Mouse (Mus musculus) gastrocnemius, adult 8-10 months (tissue): ENCODE data around the gene Rab30. TPM values are rescaled to one million over a fixed set of nuclear protein-coding genes. Genes with fewer than 3 reads are reported as not detected.
"Not testable (repeated sequence)": the region's sequence is repeated elsewhere in the genome, so short reads cannot be mapped to it uniquely, and the experiment has no call there.

ENCODE experiments used
- DNase-seq, 2 experiments: peaks; one replicate each; pipeline ENCODE4 v3.0.0; 2022; ENCODE audit warnings: low spot score in 2 of 2
- total RNA-seq, 4 experiments: library from RNA; stranded (reverse); gene quantifications; 2 replicates each; pipeline ENCODE4 v1.2.4; 2022

The Rab30 gene
- total RNA-seq, 4 experiments from 2014 or later, result 2.9 to 12.1 (median 5.6) TPM

DNA sequence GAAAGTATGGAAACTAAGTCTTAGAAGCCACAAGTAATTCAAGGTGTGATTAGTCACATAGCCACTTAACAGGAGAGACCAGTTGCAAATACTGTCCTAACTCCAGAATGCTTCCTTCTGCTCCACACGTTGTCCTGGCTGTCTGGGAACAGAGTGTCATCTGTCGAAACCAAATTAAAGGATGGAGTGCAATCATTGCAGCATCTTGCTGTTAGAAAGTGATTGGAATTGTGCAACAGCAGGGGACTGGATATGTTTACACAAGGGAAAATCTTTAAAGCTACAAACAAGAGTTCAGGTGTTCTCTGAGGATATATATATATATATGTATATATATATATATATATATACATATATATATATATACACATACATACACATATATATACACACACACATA, 9.0 kb downstream of the Rab30 start:
- DNase-seq, result no peak

DNA sequence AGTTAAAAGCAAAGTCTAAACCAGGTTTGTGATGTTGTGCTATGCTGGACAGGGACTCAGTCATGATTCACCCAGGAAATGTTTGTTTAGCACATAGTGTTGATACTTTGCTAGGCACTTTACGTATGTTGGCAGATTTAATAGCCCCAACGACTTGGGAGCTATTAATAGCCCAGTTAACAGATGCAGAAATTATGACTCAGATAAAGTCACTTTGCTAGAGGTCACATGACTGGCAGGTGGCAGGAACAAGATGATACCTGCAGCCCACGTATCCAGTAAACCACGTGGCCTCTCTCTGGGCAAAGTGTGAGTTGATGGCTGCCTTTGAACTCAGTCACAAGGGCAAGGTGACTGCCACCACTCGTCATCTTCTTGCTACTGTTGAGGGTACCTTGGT, 16.7 kb downstream of the Rab30 start:
- no peak for DNase-seq

- no peak for DNase-seq
Measured at GRCm38 (mm10) chr7:92760651-92761050, 19.2 kb downstream of the Rab30 start.

DNA sequence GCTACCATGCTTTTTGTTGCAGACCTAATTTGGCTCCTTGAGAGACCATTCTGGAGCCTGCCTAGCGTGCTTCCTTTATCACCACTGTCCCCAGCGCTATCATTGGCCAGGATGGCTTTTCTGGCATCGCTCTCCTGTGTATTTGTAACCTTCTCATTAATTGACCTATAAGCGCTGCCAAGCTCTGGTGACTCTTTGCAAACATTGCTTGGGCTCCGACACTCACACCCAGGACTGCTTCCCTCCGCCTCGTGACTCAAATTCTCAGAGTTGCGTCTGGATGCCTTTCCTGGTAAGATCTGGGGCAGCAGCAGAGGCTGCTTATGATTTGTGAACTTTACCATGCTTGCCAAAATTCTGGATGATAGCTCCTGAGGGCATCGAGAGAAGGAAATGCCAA, 19.8 kb downstream of the Rab30 start:
- peak in 1 of 2 experiments; percentile 31 for DNase-seq

GRCm38 (mm10) chr7:92765426-92765825, 24.0 kb downstream of the Rab30 start:
- peak in 1 of 2 experiments; percentile 34 for DNase-seq

- DNase-seq, result no peak
Measured at GRCm38 (mm10) chr7:92766096-92767090, 25.0 kb downstream of the Rab30 start.

- not testable (repeated sequence) for DNase-seq
Measured at GRCm38 (mm10) chr7:92768116-92768515, 26.7 kb downstream of the Rab30 start.

- DNase-seq, result no peak
Measured at GRCm38 (mm10) chr7:92768859-92769258, 27.5 kb downstream of the Rab30 start.

DNA sequence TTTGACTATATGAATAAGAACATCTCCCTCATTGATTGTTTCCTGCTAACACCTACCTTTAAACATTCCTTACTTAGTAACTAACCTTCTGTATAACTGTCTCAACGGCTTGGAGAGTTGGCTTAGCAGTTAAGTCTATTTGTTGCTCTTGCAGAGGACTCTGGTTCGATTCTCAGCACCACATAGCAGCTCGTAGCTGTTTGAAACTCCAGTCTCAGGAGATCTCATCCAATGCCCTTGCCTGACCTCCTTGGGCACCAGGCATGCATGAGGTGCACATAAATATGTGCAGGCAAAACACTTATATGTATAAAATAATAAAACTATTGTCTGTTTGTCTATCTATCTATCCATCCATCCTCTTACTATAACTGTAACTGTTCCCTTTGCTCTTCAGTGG, 31.6 kb downstream of the Rab30 start:
- DNase-seq, result no peak

GRCm38 (mm10) chr7:92773596-92773995, 32.2 kb downstream of the Rab30 start:
- DNase-seq, result no peak

DNA sequence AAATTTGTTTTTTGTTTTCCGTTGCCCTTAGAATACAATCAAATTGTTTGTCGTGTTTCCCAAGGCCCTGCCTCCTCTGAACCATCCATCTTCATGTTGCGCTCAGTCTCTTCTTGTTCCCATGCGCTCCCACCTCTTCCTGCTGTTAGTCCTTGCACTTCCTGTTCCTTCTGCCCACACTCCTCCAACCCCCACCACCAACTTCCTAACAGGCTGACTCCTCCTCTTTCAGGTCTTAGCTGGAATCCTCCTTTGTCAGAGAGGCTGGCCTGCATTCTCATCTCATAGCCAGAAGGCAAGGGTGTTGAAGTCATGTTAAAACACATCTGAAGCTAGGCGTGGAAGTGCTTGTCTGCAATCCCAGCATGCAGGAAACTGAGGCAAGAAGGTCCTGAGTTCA, 33.3 kb downstream of the Rab30 start:
- DNase-seq, result no peak

DNA sequence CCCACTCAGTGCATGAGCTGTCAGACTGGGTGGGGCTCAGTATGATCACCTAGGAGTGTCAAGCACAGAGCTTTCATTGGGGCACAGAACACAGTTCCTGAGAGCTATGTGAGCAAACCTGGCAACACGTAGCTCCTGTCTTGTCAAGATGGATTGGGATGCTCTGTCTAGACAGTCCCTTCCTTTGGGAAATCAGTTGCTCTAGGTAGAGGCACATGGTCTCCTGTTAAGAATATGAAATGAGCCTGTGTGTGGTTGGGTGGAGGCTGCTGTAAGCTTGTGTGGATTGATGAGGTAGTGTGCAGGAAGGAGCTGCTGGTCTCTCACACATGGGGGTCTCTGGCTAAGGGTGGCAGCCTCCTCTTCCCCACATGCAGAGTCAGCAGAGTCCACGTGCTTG, 34.3 kb downstream of the Rab30 start:
- no peak for DNase-seq

GRCm38 (mm10) chr7:92776647-92777046, 35.2 kb downstream of the Rab30 start:
- no peak for DNase-seq

- peak; percentile 40 to 41 for DNase-seq
Measured at GRCm38 (mm10) chr7:92777108-92777973, 35.9 kb downstream of the Rab30 start.

DNA sequence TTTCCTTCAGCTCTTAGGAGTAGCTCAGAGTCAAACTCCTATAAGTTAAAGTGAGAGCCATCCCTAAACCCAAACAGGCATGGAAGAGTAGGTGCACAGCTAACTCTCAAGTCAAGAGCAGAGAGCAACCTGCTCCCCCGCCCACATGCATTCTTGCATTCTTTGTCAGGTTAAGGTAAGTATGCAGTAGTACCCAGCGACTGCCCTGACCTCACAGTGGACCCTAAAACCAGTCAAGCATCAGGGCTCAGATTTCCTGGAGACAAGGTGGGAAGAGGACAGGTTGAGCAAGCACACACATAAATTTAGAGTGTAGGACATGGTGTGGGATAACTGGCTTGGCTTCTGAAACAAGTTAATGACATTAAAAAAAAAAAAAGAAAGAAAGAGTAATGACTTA, 37.7 kb downstream of the Rab30 start:
- DNase-seq, result no peak

GRCm38 (mm10) chr7:92781361-92781760, 40.0 kb downstream of the Rab30 start:
- DNase-seq, result no peak

- DNase-seq, result no peak
Measured at GRCm38 (mm10) chr7:92781948-92782347, 40.5 kb downstream of the Rab30 start.

DNA sequence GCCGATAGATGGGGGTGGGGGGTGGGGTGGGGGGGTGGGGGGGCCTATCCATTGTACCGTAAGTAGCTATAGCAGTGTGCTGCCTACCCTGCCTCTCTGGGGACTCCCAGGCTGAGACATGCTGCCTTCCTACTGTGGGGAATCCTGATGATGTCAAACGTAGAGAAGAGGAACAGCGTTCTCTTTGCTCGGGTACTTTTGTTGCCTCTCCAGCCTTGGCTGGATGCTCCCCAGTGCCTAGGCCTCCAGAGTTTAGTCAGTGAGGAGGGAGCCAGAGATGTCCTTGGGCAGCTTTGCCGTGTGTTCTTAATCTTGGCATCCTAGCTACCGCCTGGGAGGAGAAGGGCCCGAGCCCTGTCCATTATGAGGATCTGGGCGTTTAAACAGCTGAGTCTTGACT, 41.1 kb downstream of the Rab30 start:
- no peak for DNase-seq

DNA sequence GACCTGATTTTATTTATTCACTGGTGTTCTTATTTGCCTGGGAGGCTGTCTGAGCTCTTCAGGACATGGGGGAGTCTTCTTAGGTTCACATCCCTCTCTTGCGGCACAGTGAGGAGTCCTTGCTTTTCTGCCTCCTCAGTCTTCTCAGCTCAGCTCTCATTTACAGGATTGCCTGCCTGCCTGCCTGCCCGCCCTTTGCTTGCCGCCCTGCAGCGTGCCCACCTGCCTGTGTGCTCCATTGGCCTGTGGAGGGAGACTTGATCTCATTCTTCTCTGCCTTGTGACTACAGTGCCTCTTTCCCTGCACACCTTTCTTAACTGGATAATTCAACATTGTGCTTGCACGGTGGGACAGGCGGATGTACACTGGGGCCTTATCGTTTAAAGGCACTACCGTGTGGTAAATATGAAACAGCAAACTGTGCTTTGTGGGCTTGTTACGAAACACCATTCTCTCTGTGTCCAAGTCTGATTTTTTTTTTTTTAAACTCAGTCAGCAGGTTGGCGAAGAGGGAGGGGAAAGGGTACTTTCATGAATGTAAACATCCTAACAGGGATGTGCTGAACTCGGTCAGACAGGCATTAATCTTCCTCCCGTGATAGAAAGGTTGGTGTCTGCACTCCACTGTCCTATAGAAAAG, 41.9 kb downstream of the Rab30 start:
- DNase-seq, result no peak

DNA sequence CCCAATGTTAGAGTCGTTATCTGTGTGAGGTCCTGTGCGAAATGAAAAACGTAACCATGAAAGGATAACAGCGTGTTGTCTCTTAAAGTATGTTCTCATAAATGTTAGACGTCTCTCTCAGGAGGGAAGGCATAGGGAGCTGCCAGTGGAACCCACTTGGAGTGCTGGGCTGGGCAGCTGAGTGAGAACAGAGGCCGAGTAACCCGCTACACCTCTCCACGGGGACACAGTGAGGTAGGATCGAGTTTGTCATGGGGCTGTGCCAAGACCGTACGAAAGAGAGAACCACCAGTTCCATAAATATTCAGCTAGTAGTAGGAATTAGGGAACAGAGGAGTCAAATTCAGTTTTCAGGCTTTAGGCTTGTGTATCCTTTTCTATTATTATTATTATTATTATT, 42.5 kb downstream of the Rab30 start:
- DNase-seq, result no peak

DNA sequence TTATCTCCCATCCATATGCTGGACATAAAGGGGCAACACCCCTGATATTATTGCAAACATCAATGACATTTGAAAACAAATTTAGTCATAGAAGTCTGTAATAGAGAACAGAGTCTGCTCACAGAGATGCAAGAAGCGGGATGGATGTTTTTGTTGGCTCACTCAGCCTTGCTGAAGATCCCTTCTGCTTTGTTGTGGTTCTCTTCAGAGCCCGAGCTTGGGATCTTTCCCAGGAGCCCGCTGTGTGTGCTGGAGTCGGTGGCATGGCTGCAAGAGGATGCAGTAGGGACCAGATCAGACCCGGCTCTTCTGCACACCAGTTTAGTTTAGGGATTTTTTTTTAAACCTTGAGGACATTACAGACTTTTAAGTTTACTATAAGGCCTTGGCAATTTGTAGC, 54.3 kb downstream of the Rab30 start:
- no peak for DNase-seq

- DNase-seq, result peak in 1 of 2 experiments; percentile 17
Measured at GRCm38 (mm10) chr7:92796813-92797212, 55.4 kb downstream of the Rab30 start.
